Mouse (Mus musculus): ENCODE measurements around the gene B4galt5.

The B4galt5 gene

DNA sequence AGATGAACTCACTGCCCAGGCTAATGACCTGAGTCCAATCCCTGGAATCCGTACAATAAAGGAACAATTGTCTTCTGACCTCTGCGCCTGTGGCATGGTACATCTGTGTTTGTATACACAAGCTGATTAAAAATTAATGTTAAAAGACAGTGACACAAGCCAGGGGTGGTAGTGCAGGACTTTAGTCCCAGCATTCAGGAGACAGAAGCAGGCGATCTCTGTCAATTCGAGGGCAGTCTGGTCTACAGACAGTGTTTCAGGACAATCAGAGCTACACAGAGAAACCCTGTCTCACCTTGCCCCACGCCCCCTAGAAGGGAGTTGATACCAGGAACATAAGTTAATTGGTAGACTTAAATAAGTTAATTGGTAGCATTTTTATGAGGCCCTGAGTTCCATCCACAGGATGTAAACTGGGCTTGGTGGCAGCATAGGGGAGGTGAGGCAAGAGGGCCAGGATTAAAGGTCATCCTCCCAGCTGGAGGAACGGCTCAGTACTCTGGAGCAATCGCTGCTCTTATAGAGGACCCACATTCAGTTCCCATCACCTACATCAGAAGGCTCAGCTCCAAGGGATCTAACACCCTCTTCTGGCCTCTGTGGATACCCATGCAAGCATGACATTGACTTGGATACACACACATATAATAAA lies 16.5 kb downstream of the B4galt5 start:
- no peak for DNase-seq (ENCODE audit: low spot score in 2 of 2)

DNA sequence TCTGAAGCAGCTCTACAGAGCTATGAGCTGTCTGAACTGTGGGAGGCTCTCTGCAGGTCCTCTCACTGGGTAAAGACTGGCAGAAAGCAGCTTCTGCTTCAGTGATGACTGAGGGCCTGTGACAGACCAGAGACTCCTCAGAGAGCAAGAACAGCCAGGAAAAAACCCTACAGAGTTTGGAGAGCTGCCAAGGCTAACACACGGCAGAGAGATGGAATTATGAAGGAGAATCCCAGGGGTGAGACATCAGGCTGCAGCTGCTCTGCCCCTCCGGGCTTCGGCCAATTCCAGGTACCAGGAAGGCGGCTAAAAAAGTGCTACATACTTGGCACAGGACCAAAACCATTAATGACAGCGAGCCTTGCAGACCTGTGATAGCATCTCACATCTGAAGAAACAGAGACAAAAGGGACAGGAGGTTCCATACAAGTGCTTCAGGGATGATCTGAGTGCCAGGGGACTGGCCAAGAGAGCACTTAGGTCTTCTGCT lies 17.5 kb downstream of the B4galt5 start:
- DNase-seq (ENCODE audit: low spot score in 2 of 2): no peak

DNA sequence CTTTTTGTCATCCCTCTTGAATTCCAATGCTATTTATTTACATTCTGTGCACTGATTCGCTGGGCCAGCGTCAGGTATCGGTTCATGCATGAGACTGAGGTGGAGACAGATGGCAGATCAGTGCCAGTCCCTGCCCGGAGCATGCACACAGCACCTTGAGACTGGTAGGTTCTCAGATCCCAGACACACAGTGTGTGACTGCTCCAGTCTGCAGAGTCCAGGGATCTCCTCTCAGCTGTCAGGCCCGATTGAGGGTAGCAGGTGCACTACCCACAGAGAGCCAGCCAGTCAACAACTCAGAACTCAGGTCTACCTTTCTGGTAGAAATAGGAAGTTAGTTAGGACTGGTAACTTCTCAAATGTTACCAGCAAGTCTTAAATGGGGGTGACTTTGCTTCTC lies 18.4 kb downstream of the B4galt5 start:
- DNase-seq (ENCODE audit: low spot score in 2 of 2): no peak

DNA sequence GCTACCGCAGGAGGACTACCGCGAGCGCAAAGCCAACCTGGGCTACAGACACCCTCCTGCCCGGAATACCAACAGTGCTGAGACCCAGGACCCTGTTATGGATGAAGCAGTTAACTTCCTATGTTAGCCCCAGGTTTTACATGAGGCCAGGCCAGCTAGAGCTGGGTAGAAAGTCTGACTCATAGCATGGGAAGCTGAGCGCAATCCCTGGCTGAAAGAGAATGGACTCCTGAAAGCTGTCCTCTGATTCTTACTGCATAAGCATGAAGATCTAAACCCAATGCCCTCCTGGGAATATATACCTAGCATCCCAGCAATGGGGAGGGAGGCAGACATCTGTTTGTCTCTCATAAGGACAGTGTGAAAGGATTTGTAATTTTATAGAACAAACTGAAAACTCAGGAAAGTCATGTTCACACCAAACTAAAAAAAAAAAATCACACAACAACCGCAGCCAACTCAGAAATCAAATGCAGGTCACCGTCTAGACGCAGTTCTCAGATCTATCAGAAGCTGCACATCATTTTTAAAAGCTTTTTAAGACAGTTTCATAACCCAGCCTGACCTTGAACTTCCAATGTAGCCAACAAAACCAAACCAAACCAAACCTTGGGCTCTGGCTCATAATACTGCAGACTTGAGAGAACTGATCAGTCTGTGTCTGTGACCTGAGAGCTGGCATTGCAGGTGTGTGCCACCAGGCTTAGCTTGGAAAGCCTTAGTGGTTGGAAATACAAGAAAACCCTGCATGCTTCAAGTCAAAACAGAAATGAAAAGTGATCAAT lies 19.3 kb downstream of the B4galt5 start:
- no peak for DNase-seq (ENCODE audit: low spot score in 2 of 2)

DNA sequence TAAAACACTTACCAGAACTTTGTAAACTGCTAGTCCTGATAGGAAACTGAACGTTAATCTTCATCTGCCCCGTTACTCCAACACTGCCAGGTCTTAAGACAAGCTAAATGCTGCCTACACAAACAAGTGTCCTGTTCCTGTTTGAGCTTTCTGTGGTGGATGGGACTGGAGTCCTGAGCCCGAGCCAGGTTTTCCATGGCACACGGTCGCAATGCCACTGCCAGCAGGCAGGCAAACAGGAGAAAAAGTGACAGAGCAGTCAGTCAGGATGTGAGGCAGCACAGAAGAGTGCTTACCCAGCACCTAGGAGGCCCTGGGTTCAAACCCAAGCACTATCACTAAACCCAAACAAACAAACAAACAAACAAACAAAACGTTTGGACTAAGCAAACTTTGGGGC lies 20.6 kb downstream of the B4galt5 start:
- no peak for DNase-seq (ENCODE audit: low spot score in 2 of 2)

DNA sequence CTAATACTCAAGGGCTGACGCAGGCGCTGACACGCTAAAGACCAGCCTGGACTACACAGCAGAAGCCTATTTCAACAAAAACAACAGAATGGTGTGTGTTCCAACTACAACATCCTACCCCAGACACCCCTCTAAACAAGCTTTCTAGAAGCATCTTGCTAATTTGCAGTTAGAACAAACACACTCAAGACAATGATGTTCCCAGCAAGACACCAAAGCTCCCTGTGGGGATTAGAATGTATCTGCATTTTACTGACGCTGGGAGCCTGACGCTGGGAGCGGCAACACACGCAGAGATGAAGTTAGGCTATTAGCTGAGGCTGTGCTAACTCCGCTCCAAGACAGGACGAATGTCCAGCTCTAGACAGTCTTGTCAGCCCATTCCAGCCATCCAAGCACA lies 22.4 kb downstream of the B4galt5 start:
- DNase-seq (ENCODE audit: low spot score in 2 of 2): no peak

DNA sequence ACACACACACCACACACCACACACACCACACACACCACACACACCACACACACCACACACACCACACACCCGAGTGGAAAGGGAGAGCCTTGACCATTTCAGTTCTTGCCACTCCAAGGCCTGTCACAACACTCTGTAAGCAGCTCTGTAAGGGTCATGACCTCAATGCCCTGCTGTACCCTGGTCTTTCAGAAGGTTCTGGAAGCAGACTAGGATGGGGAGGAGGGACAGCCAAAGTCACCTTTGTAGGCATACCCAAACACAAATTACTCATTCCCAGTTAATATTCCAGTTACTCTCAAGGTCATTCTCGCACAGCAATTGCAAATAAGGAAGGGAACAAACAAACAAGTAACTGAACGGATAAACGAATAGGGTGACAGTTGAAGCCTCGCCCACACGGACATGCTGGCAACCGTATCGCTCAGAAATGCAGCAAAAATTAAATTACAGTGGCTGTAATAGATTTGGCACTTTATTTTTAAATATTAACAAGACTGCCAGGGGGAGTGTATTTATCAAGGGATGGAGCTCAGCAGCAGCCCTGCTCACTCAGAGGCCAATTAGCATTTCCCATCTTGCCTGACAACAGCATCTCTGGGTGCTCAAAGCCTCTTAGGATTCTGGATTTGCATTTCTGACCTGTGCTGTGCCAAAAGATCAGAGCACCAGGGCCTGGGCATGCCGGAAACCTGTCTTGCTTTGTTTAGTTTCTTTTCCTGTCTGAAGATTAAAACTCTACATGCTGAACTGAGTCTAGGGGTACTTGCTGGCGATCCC lies 24.6 kb downstream of the B4galt5 start:
- DNase-seq (ENCODE audit: low spot score in 2 of 2): no peak

DNA sequence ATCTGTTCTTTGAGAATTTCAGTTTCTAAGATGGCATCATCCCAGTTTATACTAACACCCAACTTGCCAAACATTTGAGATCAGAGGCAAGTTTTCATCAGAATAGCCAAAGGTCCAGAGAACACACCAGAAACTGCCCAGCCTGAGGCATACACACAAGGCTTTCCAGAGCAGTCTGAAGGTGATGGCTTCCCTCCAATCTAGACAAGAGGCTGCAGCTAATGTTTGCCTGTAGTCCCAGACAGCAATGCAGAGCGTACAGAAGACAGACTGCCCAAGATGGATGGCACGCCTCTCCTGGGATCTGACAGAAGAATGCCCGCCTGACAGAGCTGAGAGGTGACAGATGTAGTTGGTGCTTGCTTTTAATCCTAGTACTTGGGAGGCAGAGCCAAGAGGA lies 25.9 kb downstream of the B4galt5 start:
- DNase-seq (ENCODE audit: low spot score in 2 of 2): no peak

DNA sequence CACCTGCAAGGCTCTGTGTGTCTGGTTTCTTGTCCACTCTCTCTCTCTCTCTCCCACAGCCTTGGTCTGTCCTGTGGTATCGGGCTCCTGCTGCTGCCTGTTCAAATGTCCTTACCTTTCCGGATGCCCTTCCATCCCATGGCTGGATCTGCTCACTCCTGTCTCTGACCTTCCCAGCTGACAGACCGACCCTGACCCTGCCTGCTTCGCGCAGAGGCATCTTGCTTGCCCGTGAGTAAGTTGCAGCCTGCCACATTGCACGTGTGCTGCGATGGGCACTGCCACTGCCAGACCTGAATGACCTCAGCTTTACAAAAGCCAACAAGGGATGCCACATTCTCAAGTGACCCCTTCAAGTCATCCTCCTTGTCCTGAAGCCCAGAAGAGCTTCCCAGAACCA lies 27.6 kb downstream of the B4galt5 start:
- DNase-seq (ENCODE audit: low spot score in 2 of 2): no peak

DNA sequence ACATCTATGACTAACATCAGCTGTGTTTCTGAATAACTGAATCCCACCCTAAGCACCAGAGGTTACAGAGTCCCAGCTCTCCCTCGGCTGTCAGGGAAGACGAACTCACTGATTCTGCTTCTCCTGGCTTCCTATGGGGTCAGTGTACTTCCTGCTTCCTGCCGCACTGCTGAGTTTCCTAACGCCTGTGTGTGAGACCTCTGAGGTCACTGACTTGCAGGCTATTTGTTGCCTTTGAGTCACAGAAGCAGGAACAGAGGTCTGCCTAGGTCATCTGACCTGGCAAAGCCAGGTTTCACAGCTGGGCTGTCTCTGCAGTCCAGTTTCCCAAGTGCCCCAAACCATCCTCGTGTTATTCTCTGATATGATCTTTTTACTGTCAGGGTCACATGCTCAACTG lies 30.0 kb downstream of the B4galt5 start:
- DNase-seq (ENCODE audit: low spot score in 2 of 2): no peak

DNA sequence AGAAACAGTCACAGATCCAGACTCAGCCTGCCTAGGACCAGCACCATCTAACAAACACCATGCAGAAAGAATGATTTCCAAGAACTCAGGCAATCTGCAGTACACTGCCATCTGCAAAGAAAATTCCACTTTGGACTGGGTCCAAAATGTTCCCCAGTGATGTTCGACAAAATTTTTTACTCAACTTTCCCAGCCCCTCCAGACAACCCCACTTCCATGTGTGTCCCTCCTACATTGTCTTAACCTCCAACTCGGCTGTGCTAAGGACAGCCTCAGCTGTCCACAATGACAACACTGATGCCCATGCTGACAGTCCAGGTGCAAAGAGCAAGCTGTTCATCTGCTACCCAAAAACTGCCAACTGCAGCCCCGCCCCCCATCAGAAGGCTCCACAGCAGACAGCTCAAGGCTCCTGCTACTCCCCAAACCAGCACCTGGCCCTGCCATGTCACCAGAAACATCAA lies 32.2 kb downstream of the B4galt5 start:
- DNase-seq (ENCODE audit: low spot score in 2 of 2): no peak

DNA sequence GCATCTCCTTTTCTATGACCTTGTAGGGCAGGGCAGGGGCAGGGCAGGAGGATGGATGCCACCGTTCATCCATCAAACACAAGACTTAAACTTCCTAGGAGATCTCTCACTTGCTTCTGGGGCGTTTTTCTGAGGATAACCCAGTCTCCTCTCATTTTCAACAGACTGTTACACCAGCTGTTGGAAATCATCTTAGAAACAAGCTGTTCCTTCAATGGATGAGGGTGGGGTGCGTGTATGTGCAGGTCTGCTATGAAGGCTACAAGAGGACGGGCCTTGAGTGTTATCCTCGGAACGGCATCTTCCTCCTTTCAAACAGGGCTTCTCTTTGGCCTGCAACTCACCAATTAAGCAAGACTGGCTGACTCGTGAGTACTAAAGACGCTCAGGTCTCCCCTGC lies 34.5 kb downstream of the B4galt5 start:
- DNase-seq (ENCODE audit: low spot score in 2 of 2): no peak

DNA sequence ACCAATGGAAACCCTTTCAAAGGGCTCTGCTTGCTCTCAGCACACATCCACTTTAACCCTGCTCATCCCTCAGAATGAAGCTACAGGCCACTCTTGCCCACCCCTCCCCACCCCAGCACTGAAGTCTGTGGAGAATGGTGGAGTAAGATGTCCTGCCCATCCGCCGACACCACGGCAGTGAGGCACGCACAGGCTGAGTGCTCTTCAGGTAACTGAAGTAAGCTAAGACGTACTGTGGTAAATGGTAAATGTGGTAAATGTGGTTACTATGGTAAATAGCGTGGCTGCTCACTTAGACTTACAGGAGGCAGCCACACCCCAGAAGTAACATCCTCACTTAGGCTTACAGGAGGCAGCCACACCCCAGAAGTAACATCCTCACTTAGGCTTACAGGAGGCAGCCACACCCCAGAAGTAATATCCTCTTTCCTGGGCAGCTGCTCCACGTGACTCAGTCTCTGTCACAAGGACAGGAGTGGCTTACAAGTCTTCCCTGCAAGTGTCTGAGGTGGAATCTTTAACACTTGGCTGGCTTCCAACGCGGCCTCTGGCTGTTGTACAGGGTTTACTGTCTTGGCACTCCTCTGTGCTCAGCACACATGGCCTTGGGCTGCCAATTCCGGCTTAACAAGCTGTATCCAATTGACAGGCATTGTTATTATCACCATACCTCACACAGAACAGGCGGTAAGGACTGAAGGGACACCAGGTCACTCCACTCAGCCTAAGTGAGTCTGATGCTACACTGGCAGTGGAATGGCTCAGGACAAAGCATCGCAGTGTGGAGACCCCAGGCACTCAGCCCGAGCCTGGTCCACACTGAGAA lies 35.3 kb downstream of the B4galt5 start:
- DNase-seq (ENCODE audit: low spot score in 2 of 2): no peak

DNA sequence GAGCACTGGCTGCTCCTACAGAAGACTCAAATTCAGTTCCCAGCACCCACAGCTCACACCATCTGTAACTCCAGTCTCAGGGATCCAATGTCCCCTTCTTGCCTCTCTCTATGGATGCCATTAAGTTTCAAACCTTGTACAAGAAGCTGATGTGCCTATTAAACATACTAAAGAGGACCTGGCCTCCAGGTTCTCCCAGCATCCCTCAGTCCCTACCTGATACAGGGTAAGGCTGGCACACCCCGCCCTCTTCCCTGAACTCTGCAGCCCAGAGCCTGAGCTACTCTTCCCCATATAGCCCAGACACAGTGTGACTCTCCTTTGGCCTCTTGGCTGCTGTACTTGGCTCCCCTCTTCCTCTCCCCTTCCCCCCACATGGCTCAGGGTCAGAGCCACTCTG lies 38.9 kb downstream of the B4galt5 start:
- no peak for DNase-seq (ENCODE audit: low spot score in 2 of 2)

DNA sequence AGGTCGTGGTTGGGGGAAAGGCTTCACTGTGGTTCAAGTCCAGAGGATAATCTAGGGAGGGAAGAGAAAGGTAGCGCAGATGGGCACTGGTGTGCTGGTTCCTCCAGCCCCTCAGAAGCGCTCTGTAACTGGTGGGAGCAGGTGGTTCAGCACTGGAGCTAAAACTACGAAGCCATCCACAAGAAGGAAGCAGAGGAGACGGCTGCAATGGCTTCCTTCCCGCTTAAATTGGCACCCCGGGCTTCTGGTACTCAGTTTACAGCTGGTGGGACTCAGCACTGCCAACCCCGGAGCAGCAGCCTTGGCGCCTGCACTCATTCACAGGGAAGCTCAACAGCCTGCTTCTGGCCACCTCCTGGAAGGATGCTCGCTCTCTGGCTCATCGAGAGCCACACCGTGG lies 39.7 kb downstream of the B4galt5 start:
- DNase-seq (ENCODE audit: low spot score in 2 of 2): no peak

DNA sequence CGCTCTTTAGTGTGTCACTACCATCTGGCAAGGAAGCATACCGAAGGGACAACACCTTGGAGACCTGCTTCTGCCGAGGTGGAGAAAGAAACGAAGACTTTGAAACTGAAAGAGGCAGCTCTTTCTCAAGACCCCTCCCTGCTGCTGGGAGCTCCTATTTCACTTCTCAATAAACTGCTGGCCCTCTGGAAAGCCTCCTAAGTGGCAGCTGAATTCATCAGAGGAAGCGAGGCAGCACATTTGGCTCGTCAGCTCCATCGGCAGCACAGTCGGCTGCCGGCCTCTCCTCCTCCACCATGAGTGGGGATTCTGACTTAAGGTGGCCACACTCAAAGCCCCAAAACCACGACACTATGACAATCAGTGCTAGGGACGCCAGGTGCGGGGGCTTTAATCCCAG lies 41.3 kb downstream of the B4galt5 start:
- DNase-seq (ENCODE audit: low spot score in 2 of 2): peak in 1 of 2 experiments; percentile 1

DNA sequence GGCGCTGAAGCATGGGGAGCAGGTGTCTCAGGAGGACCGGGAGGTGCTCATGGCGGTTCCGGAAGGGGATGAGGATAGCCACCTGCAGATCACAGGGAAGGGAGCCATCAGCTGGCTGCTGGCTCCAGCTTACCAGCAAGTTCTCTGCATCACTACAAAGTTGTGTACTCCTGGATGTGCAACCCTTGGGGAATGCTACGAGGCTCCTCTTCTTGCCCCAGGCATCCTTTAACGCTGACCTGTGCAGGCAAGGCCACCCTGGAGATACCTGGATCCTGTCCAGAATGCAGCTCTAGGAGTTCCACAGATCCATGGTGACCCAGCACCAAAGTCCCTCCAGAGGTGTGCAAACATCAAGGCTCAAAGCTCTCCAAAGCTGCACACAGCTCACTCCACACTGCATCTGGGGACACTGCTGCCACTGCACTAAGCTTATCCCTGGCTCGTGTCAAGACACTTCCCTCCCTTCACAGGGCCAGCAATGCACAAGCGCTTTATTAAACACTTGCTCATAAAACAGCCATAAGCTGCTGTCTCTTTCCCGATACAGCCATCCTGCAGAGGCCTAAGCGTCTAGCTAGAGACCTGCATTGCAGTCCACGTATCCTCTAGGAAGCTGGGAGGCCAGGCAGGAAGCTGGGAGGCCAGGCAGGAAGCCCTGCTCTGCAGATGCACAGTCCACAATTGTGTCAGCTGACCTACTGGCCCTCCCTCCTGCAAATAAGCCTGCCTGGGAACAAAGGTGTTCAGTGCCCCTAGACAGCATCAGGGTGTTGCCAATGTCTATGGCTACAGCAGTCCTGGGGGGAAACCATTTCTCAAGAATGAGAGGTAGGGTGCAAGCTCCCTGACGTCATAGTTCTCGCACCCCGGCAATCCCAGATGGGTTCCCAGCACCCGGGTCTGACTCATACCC lies 42.1 kb downstream of the B4galt5 start:
- peak; percentile 1 to 3 for DNase-seq (ENCODE audit: low spot score in 2 of 2)

DNA sequence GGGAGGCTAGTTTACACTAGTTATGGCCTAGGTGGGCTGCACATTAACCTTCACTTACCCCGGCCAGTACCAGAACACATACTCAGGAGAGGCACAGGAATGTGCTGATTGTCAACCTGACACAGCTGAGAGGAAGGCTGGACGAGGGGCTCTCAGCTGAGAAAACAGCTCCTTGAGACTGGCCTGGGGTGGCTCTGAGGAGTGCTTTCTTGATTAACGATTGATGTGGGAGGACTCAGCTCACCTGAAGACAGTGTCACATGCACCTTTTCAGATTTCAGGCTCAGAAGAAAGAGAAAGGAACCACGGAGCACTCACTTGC lies 42.7 kb downstream of the B4galt5 start:
- DNase-seq (ENCODE audit: low spot score in 2 of 2): peak in 1 of 2 experiments; percentile 3

DNA sequence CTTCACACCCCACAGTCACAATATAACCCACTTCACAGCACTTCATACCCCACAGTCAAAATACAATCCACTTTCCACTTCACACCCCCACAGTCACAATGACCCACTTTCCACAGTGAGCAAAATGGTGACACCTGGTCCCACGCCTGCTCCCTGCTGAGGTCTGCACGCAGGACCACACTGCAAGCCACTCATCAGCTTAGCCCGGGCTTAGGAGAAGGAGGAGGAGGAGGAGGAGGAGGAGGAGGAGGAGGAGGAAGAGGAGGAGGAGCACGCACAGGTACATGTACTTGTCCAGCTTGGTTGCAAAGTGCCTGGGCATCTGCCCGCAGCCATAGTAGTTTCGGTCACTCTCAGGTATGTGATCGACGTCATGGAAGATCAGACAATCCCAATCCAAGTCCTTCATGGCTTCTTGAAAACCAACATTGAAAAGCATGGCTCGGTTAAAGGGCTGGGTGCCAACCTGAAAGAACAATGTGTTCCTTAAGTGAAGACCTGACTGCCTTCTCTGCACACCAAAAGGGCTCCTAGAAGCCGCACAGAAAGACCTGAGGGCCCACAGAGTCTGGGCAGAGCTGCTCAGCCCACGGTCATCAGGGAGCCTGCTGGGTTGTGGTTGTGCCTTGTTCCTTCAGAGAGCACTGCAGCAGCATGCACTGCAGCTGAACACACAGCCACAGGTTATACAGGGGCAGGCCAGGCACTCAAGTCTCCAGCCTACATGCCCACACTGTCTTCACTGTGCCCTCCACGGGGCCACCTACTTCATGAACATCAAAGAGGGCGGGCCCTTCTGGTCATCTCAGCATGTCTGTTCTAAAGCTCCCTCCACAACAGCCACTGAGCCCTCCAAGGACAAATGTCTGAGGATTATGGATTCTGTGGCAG lies 43.4 kb downstream of the B4galt5 start:
- peak; percentile 1 to 3 for DNase-seq (ENCODE audit: low spot score in 2 of 2)
